Mouse (Mus musculus) brown adipose tissue, adult 24 weeks (tissue): ENCODE measurements around the gene Dlgap1. TPM values are rescaled to one million over a fixed set of nuclear protein-coding genes. Genes with fewer than 3 reads are reported as not detected.

Experiments
- H3K27ac ChIP-seq: fragments of 200-500 bp; replicated peaks from 2 replicates; pipeline ENCODE4 v1.5.1; 2012; ENCODE audit warnings: low read depth, mild to moderate bottlenecking, low read length
- H3K4me1 ChIP-seq: fragments of 200-500 bp; 2 replicates; pipeline ENCODE4 v1.6.1; 2012; ENCODE audit warnings: low read length, mixed read lengths; ENCODE audit not compliant: control insufficient read depth, insufficient read depth, insufficient read length
- H3K4me3 ChIP-seq: fragments of 200-500 bp; 2 replicates; pipeline ENCODE4 v1.5.1; 2012; ENCODE audit warnings: low read depth, mild to moderate bottlenecking, low read length, moderate library complexity; ENCODE audit not compliant: insufficient read depth
- polyA plus RNA-seq: library from polyadenylated mRNA; stranded (reverse); fragments of >200 nt; gene quantifications from 2 replicates; pipeline ENCODE4 v1.2.4, GENCODE M21; 2012; ENCODE audit not compliant: missing spikeins, insufficient read depth, insufficient read length

Gene Dlgap1
- polyA plus RNA-seq, 1 experiment: 1.2 TPM

- Histone ChIP-seq H3K4me1 (peaks cover 5% of the 10 kb centered on the region), H3K4me3 (peak overlapping the region; percentile 37), H3K27ac (peak overlapping the region; percentile 94)
Measured at GRCm38 (mm10) chr17:70737424-70737823, 768.6 kb downstream of the Dlgap1 start.

GRCm38 (mm10) chr17:70738168-70738854 lies 769.4 kb downstream of the Dlgap1 start:
- Histone ChIP-seq H3K27ac (peak overlapping the region; percentile 94), H3K4me1 (peaks cover 5% of the 10 kb centered on the region), H3K4me3 (peak overlapping the region; percentile 37)

GRCm38 (mm10) chr17:70739346-70739745 lies 770.5 kb downstream of the Dlgap1 start:
- Histone ChIP-seq H3K27ac (no peak overlapping the region), H3K4me1 (peaks cover 5% of the 10 kb centered on the region), H3K4me3 (no peak overlapping the region)

- H3K27ac ChIP-seq: no peak overlapping the region
- H3K4me3 ChIP-seq: no peak overlapping the region
Measured at GRCm38 (mm10) chr17:70741696-70742095, 772.8 kb downstream of the Dlgap1 start.

GRCm38 (mm10) chr17:70744570-70745153 lies 775.8 kb downstream of the Dlgap1 start:
- Histone ChIP-seq H3K27ac (no peak overlapping the region), H3K4me1 (peaks cover 5% of the 10 kb centered on the region; the same call in 1 of the 2 replicates), H3K4me3 (no peak overlapping the region)

More at GRCm38 (mm10) chr17:70741696-70742095, 772.8 kb downstream of the Dlgap1 start:
- H3K4me1 ChIP-seq: peaks cover 5% of the 10 kb centered on the region

GRCm38 (mm10) chr17:70745385-70745784 lies 776.5 kb downstream of the Dlgap1 start:
- no peak overlapping the region for H3K27ac ChIP-seq

GRCm38 (mm10) chr17:70746379-70747079 lies 777.7 kb downstream of the Dlgap1 start:
- no peak overlapping the region for H3K27ac ChIP-seq
- peaks cover 8% of the 10 kb centered on the region; the same call in 1 of the 2 replicates for H3K4me1 ChIP-seq

More at GRCm38 (mm10) chr17:70745385-70745784, 776.5 kb downstream of the Dlgap1 start:
- H3K4me3 ChIP-seq: no peak overlapping the region
- peaks cover 5% of the 10 kb centered on the region; the same call in 1 of the 2 replicates for H3K4me1 ChIP-seq

GRCm38 (mm10) chr17:70747731-70748475 lies 779.0 kb downstream of the Dlgap1 start:
- Histone ChIP-seq H3K4me3 (peak overlapping the region; percentile 58), H3K27ac (peak overlapping the region; percentile 78), H3K4me1 (peaks cover 13% of the 10 kb centered on the region)

More at GRCm38 (mm10) chr17:70746379-70747079, 777.7 kb downstream of the Dlgap1 start:
- no peak overlapping the region for H3K4me3 ChIP-seq

- Histone ChIP-seq H3K27ac (peak overlapping the region; percentile 78), H3K4me3 (peak overlapping the region; percentile 58), H3K4me1 (peaks cover 17% of the 10 kb centered on the region)
Measured at GRCm38 (mm10) chr17:70748476-70748830, 779.6 kb downstream of the Dlgap1 start.

GRCm38 (mm10) chr17:70748964-70749650 lies 780.2 kb downstream of the Dlgap1 start:
- Histone ChIP-seq H3K27ac (no peak overlapping the region), H3K4me1 (peaks cover 22% of the 10 kb centered on the region)

GRCm38 (mm10) chr17:70750236-70751160 lies 781.6 kb downstream of the Dlgap1 start:
- H3K4me1 ChIP-seq: peaks cover 22% of the 10 kb centered on the region
- peak overlapping the region; percentile 76 for H3K27ac ChIP-seq
- H3K4me3 ChIP-seq: peak overlapping the region; percentile 48

More at GRCm38 (mm10) chr17:70748964-70749650, 780.2 kb downstream of the Dlgap1 start:
- H3K4me3 ChIP-seq: no peak overlapping the region

GRCm38 (mm10) chr17:70751161-70751651 lies 782.3 kb downstream of the Dlgap1 start:
- H3K4me1 ChIP-seq: peaks cover 22% of the 10 kb centered on the region
- peak overlapping the region; percentile 76 for H3K27ac ChIP-seq
- H3K4me3 ChIP-seq: peak overlapping the region; percentile 48

- H3K4me1 ChIP-seq: peaks cover 22% of the 10 kb centered on the region
- peak overlapping the region; percentile 75 for H3K27ac ChIP-seq
- peak overlapping the region; percentile 48 for H3K4me3 ChIP-seq
Measured at GRCm38 (mm10) chr17:70751676-70752075, 782.8 kb downstream of the Dlgap1 start.
